Mouse (Mus musculus): Measurements from ENCODE around the gene Grik1. TPM values are rescaled to one million over a fixed set of nuclear protein-coding genes. Genes with fewer than 3 reads are reported as not detected.
A peak's percentile ranks its signal among the peaks of the same experiment; 100 is the strongest.

Grik1 gene
- 31.3 and 36.8 TPM in 2 replicates for polyA plus RNA-seq (2015; fragmentation: Nextera tagmentation; extraction: Ambion mirVana)

- Histone ChIP-seq H3K27ac (peak within 1 kb of the TSS; percentile 59), H3K4me2 (peak within 1 kb of the TSS; percentile 96), H3K4me1 (peaks cover 16% of the 10 kb centered on the region), H3K36me3 (replicated peaks) (no peaks in the 10 kb centered on the region), H3K9ac (peak within 1 kb of the TSS; percentile 65), H3K4me3 (peak within 1 kb of the TSS; percentile 50), H3K9me3 (no peaks in the 10 kb centered on the region), H3K27me3 (replicated peaks) (0 out of 2 replicates have a peak, but pooled peaks cover 11% of the 10 kb centered on the region)
- 2% methylated on average over 26 of the region's 27 CpGs for WGBS
- ATAC-seq (replicated peaks): peak; percentile 93
Observed at GRCm38 (mm10) chr16:88290132-88290772, at the start of gene Grik1. TSS of gene Grik1 (minus strand) at chr16:88290265.

- 56% methylated on average over 3 of the region's 3 CpGs for WGBS
- Histone ChIP-seq H3K27ac (no peak overlapping the region), H3K4me1 (0 out of 2 replicates have a peak, but pooled peaks cover 6% of the 10 kb centered on the region), H3K9me3 (no peaks in the 10 kb centered on the region), H3K9ac (no peak overlapping the region), H3K27me3 (replicated peaks) (0 out of 2 replicates have a peak, but pooled peaks cover 4% of the 10 kb centered on the region), H3K36me3 (replicated peaks) (no peaks in the 10 kb centered on the region), H3K4me2 (no peak overlapping the region), H3K4me3 (no peak overlapping the region)
- ATAC-seq (replicated peaks): no peak
Observed at GRCm38 (mm10) chr16:88294209-88294608, 4.1 kb upstream of the Grik1 start.

GRCm38 (mm10) chr16:88289421-88290081 is 514 bp downstream of the Grik1 start:
- ATAC-seq (replicated peaks): peak; percentile 81
- Histone ChIP-seq H3K4me1 (peaks cover 16% of the 10 kb centered on the region), H3K27ac (peak overlapping the region; percentile 59), H3K9ac (peak overlapping the region; percentile 65), H3K36me3 (replicated peaks) (no peaks in the 10 kb centered on the region), H3K27me3 (replicated peaks) (0 out of 2 replicates have a peak, but pooled peaks cover 11% of the 10 kb centered on the region), H3K9me3 (no peaks in the 10 kb centered on the region), H3K4me3 (peak overlapping the region; percentile 50), H3K4me2 (peak overlapping the region; percentile 96)
- WGBS: under 1% methylated on average over 40 of the region's 40 CpGs

GRCm38 (mm10) chr16:88258407-88258806 is 31.7 kb downstream of the Grik1 start:
- 68% methylated on average over 4 of the region's 4 CpGs for WGBS
- no peaks in the 10 kb centered on the region for H3K36me3 ChIP-seq (replicated peaks)
- no peak for ATAC-seq (replicated peaks)
- H3K9me3 ChIP-seq: no peaks in the 10 kb centered on the region
- H3K27ac ChIP-seq: no peak overlapping the region
- H3K4me2 ChIP-seq: no peak overlapping the region
- no peak overlapping the region for H3K9ac ChIP-seq
- no peaks in the 10 kb centered on the region for H3K4me1 ChIP-seq
- no peak overlapping the region for H3K4me3 ChIP-seq
- no peaks in the 10 kb centered on the region for H3K27me3 ChIP-seq (replicated peaks)

- Histone ChIP-seq H3K4me2 (no peak overlapping the region), H3K36me3 (replicated peaks) (no peaks in the 10 kb centered on the region), H3K4me1 (no peaks in the 10 kb centered on the region), H3K9me3 (no peaks in the 10 kb centered on the region), H3K9ac (no peak overlapping the region), H3K27ac (no peak overlapping the region), H3K4me3 (no peak overlapping the region), H3K27me3 (replicated peaks) (no peaks in the 10 kb centered on the region)
- ATAC-seq (replicated peaks): no peak
- WGBS: 36% methylated on average over 5 of the region's 5 CpGs
Observed at GRCm38 (mm10) chr16:88257072-88257471, 33.0 kb downstream of the Grik1 start.

- Histone ChIP-seq H3K36me3 (replicated peaks) (no peaks in the 10 kb centered on the region), H3K4me3 (no peak overlapping the region), H3K4me1 (no peaks in the 10 kb centered on the region), H3K27me3 (replicated peaks) (no peaks in the 10 kb centered on the region), H3K9ac (no peak overlapping the region), H3K9me3 (no peaks in the 10 kb centered on the region), H3K4me2 (no peak overlapping the region), H3K27ac (no peak overlapping the region)
- 90% methylated on average over 3 of the region's 3 CpGs for WGBS
- no peak for ATAC-seq (replicated peaks)
Observed at GRCm38 (mm10) chr16:88256101-88256500, 34.0 kb downstream of the Grik1 start.

- H3K4me2 ChIP-seq: no peak overlapping the region
Observed at GRCm38 (mm10) chr16:88252676-88253075, 37.4 kb downstream of the Grik1 start.

GRCm38 (mm10) chr16:88251049-88251448 is 39.0 kb downstream of the Grik1 start:
- Histone ChIP-seq H3K27ac (no peak overlapping the region), H3K4me1 (peaks cover 7% of the 10 kb centered on the region), H3K4me2 (no peak overlapping the region), H3K9me3 (no peaks in the 10 kb centered on the region), H3K4me3 (no peak overlapping the region), H3K27me3 (replicated peaks) (no peaks in the 10 kb centered on the region), H3K9ac (no peak overlapping the region), H3K36me3 (replicated peaks) (no peaks in the 10 kb centered on the region)
- 0 out of 2 replicates have a peak, but pooled peaks have one; percentile 45 for ATAC-seq (replicated peaks)
- WGBS: 47% methylated on average over 5 of the region's 5 CpGs

More at GRCm38 (mm10) chr16:88252676-88253075, 37.4 kb downstream of the Grik1 start:
- H3K36me3 ChIP-seq (replicated peaks): no peaks in the 10 kb centered on the region
- peaks cover 7% of the 10 kb centered on the region for H3K4me1 ChIP-seq
- no peak overlapping the region for H3K4me3 ChIP-seq
- no peak overlapping the region for H3K27ac ChIP-seq
- no peak for ATAC-seq (replicated peaks)
- H3K9ac ChIP-seq: no peak overlapping the region
- no peaks in the 10 kb centered on the region for H3K27me3 ChIP-seq (replicated peaks)
- 76% methylated on average over 2 of the region's 2 CpGs for WGBS
- H3K9me3 ChIP-seq: no peaks in the 10 kb centered on the region

- H3K4me1 ChIP-seq: peaks cover 7% of the 10 kb centered on the region
- H3K9me3 ChIP-seq: no peaks in the 10 kb centered on the region
- H3K36me3 ChIP-seq (replicated peaks): no peaks in the 10 kb centered on the region
- H3K9ac ChIP-seq: no peak overlapping the region
- no peak overlapping the region for H3K27ac ChIP-seq
- WGBS: 17% methylated on average over 3 of the region's 3 CpGs
- no peak overlapping the region for H3K4me2 ChIP-seq
- no peak overlapping the region for H3K4me3 ChIP-seq
- ATAC-seq (replicated peaks): no peak
- no peaks in the 10 kb centered on the region for H3K27me3 ChIP-seq (replicated peaks)
Observed at GRCm38 (mm10) chr16:88249825-88250224, 40.2 kb downstream of the Grik1 start.

GRCm38 (mm10) chr16:88247586-88247985 is 42.5 kb downstream of the Grik1 start:
- H3K4me1 ChIP-seq: peaks cover 7% of the 10 kb centered on the region
- no peak overlapping the region for H3K4me3 ChIP-seq
- no peak overlapping the region for H3K27ac ChIP-seq
- H3K9me3 ChIP-seq: no peaks in the 10 kb centered on the region
- H3K36me3 ChIP-seq (replicated peaks): no peaks in the 10 kb centered on the region
- H3K27me3 ChIP-seq (replicated peaks): no peaks in the 10 kb centered on the region
- no peak for ATAC-seq (replicated peaks)
- no peak overlapping the region for H3K9ac ChIP-seq
- H3K4me2 ChIP-seq: no peak overlapping the region
- WGBS: 85% methylated on average over 3 of the region's 3 CpGs

GRCm38 (mm10) chr16:88244658-88245057 is 45.4 kb downstream of the Grik1 start:
- Histone ChIP-seq H3K4me1 (peaks cover 2% of the 10 kb centered on the region), H3K4me3 (no peak overlapping the region), H3K36me3 (replicated peaks) (no peaks in the 10 kb centered on the region), H3K27me3 (replicated peaks) (no peaks in the 10 kb centered on the region), H3K9ac (no peak overlapping the region), H3K9me3 (no peaks in the 10 kb centered on the region), H3K27ac (no peak overlapping the region), H3K4me2 (no peak overlapping the region)
- WGBS: 90% methylated on average over 4 of the region's 4 CpGs
- 0 out of 2 replicates have a peak, but pooled peaks have one; percentile 67 for ATAC-seq (replicated peaks)

GRCm38 (mm10) chr16:88225616-88226015 is 64.4 kb downstream of the Grik1 start:
- H3K36me3 ChIP-seq (replicated peaks): no peaks in the 10 kb centered on the region
- H3K27ac ChIP-seq: no peak overlapping the region
- H3K9ac ChIP-seq: no peak overlapping the region
- H3K27me3 ChIP-seq (replicated peaks): no peaks in the 10 kb centered on the region
- no peak overlapping the region for H3K4me3 ChIP-seq
- 58% methylated on average over 16 of the region's 16 CpGs for WGBS
- no peaks in the 10 kb centered on the region for H3K9me3 ChIP-seq
- H3K4me1 ChIP-seq: no peaks in the 10 kb centered on the region
- H3K4me2 ChIP-seq: no peak overlapping the region
- no peak for ATAC-seq (replicated peaks)
